Mouse (Mus musculus): ENCODE data around the gene Copb1. TPM values are rescaled to one million over a fixed set of nuclear protein-coding genes. Genes with fewer than 3 reads are reported as not detected.

Gene Copb1
- polyA plus RNA-seq, 1 experiment from 2014 or later = 93.2 TPM

GRCm38 (mm10) chr7:114194224-114194623 is 60.3 kb downstream of the Copb1 start:
- WGBS (ENCODE audit: insufficient replicate concordance) = 71% methylated on average over 4 of the region's 4 CpGs
- no peak overlapping the region for H3K4me3 ChIP-seq (ENCODE audit: low read depth, low read length)
- no peaks in the 10 kb centered on the region for H3K27me3 ChIP-seq (ENCODE audit: control insufficient read depth, insufficient read depth, low read length)
- no peak for ATAC-seq (replicated peaks; ENCODE audit: insufficient number of reproducible peaks, low FRiP score, low TSS enrichment)
- H3K9me3 ChIP-seq (replicated peaks; ENCODE audit: control insufficient read depth, low read length) = no peaks in the 10 kb centered on the region
- H3K36me3 ChIP-seq (ENCODE audit: control insufficient read depth, insufficient read depth, low read length) = no peaks in the 10 kb centered on the region
- no peak overlapping the region for H3K4me2 ChIP-seq
- H3K4me1 ChIP-seq (ENCODE audit: control insufficient read depth, insufficient read depth, low read length) = no peaks in the 10 kb centered on the region
- no peak overlapping the region for H3K9ac ChIP-seq (ENCODE audit: low read depth, low read length)
- H3K27ac ChIP-seq (ENCODE audit: low read depth, low read length) = no peak overlapping the region

- WGBS (ENCODE audit: insufficient replicate concordance) = 88% methylated on average over 6 of the region's 6 CpGs
- ATAC-seq (replicated peaks; ENCODE audit: insufficient number of reproducible peaks, low FRiP score, low TSS enrichment) = no peak
- Histone ChIP-seq H3K4me2 (no peak overlapping the region), H3K27ac (ENCODE audit: low read depth, low read length) (no peak overlapping the region), H3K4me3 (ENCODE audit: low read depth, low read length) (no peak overlapping the region), H3K4me1 (ENCODE audit: control insufficient read depth, insufficient read depth, low read length) (no peaks in the 10 kb centered on the region), H3K27me3 (ENCODE audit: control insufficient read depth, insufficient read depth, low read length) (no peaks in the 10 kb centered on the region), H3K9ac (ENCODE audit: low read depth, low read length) (no peak overlapping the region), H3K9me3 (replicated peaks; ENCODE audit: control insufficient read depth, low read length) (no peaks in the 10 kb centered on the region), H3K36me3 (ENCODE audit: control insufficient read depth, insufficient read depth, low read length) (no peaks in the 10 kb centered on the region)
Observed at GRCm38 (mm10) chr7:114193284-114194067, 61.0 kb downstream of the Copb1 start.

DNA sequence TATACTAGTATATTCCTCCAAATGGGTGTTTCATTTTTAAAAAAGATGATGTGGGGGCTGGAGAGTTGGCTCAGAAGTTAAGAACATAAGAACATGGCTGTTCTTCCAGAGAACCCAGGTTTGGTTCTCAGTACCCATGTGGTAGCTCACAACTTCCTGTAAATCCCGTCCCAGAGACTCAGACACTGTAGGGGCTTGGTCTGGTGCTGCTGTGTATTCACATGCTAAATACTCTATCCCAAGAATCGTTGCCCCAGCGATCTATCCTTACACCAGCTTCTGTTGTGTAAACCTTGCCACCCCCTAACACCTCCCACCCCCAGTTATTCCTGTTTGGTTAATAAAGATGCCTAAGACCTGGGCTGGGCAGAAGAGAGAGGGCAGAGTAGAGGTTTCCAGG is 61.9 kb downstream of the Copb1 start:
- Histone ChIP-seq H3K4me1 (ENCODE audit: control insufficient read depth, insufficient read depth, low read length) (no peaks in the 10 kb centered on the region), H3K36me3 (ENCODE audit: control insufficient read depth, insufficient read depth, low read length) (no peaks in the 10 kb centered on the region), H3K9ac (ENCODE audit: low read depth, low read length) (no peak overlapping the region), H3K4me3 (ENCODE audit: low read depth, low read length) (no peak overlapping the region), H3K27ac (ENCODE audit: low read depth, low read length) (no peak overlapping the region), H3K9me3 (replicated peaks; ENCODE audit: control insufficient read depth, low read length) (no peaks in the 10 kb centered on the region), H3K27me3 (ENCODE audit: control insufficient read depth, insufficient read depth, low read length) (no peaks in the 10 kb centered on the region), H3K4me2 (no peak overlapping the region)
- ATAC-seq (replicated peaks; ENCODE audit: insufficient number of reproducible peaks, low FRiP score, low TSS enrichment) = no peak
- WGBS (ENCODE audit: insufficient replicate concordance) = 53% methylated on average over 3 of the region's 3 CpGs

- Histone ChIP-seq H3K4me2 (no peak overlapping the region), H3K4me3 (ENCODE audit: low read depth, low read length) (no peak overlapping the region), H3K27ac (ENCODE audit: low read depth, low read length) (no peak overlapping the region), H3K27me3 (ENCODE audit: control insufficient read depth, insufficient read depth, low read length) (no peaks in the 10 kb centered on the region), H3K9me3 (replicated peaks; ENCODE audit: control insufficient read depth, low read length) (no peaks in the 10 kb centered on the region; the same call in 1 of the 2 replicates), H3K36me3 (ENCODE audit: control insufficient read depth, insufficient read depth, low read length) (no peaks in the 10 kb centered on the region; the same call in 1 of the 2 replicates), H3K9ac (ENCODE audit: low read depth, low read length) (no peak overlapping the region), H3K4me1 (ENCODE audit: control insufficient read depth, insufficient read depth, low read length) (peaks cover 19% of the 10 kb centered on the region)
- no peak for ATAC-seq (replicated peaks; ENCODE audit: insufficient number of reproducible peaks, low FRiP score, low TSS enrichment)
- 66% methylated on average over 6 of the region's 6 CpGs for WGBS (ENCODE audit: insufficient replicate concordance)
Observed at GRCm38 (mm10) chr7:114183416-114183815, 71.1 kb downstream of the Copb1 start.

DNA sequence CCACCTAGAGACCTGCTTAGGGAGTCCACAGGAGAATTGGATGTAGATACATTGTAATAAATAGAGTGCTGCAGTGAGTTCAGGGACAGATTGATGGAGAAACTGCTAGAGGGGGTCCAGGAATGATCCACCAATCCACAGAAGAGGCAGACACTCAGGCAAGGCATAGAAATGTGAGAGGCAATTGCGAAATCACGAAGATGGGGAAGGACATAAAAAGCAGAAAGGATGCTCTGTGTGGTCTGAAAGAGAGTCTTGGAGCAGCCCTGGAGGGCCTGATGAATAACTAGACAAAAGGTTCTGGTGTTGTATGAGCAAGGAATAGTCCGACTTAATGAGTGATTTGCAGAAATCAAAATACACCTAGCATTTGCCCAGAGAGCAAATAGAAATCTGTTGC is 71.8 kb downstream of the Copb1 start:
- no peaks in the 10 kb centered on the region for H3K27me3 ChIP-seq (ENCODE audit: control insufficient read depth, insufficient read depth, low read length)
- H3K9me3 ChIP-seq (replicated peaks; ENCODE audit: control insufficient read depth, low read length) = no peaks in the 10 kb centered on the region; the same call in 1 of the 2 replicates
- H3K27ac ChIP-seq (ENCODE audit: low read depth, low read length) = no peak overlapping the region
- H3K36me3 ChIP-seq (ENCODE audit: control insufficient read depth, insufficient read depth, low read length) = no peaks in the 10 kb centered on the region; the same call in 1 of the 2 replicates
- 79% methylated on average over 3 of the region's 3 CpGs for whole genome bisulfite sequencing (ENCODE audit: insufficient replicate concordance)
- no peak overlapping the region for H3K4me2 ChIP-seq
- H3K9ac ChIP-seq (ENCODE audit: low read depth, low read length) = no peak overlapping the region
- ATAC-seq (replicated peaks; ENCODE audit: insufficient number of reproducible peaks, low FRiP score, low TSS enrichment) = no peak
- H3K4me1 ChIP-seq (ENCODE audit: control insufficient read depth, insufficient read depth, low read length) = peaks cover 19% of the 10 kb centered on the region
- no peak overlapping the region for H3K4me3 ChIP-seq (ENCODE audit: low read depth, low read length)

DNA sequence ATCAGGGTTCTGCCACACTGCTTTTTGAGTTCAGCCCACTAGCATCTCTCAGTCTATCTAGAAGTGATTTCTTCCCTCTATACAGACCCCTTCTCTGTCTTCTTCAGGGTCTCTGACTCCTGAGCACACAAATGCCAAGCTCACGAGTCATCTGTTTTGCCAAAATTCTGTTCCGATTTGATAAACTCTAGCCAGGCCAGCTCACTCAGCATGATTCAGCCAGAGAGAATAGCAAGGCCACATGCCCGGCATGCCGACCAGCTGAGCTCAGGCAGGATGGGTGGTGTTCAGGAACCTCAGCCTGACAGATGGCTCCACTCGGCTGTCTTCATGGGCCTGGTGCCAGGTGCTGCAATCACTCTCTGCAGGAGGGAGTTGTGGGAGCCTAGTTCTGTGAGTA is 73.1 kb downstream of the Copb1 start:
- Histone ChIP-seq H3K27ac (ENCODE audit: low read depth, low read length) (peak overlapping the region; percentile 25), H3K9me3 (replicated peaks; ENCODE audit: control insufficient read depth, low read length) (no peaks in the 10 kb centered on the region), H3K4me1 (ENCODE audit: control insufficient read depth, insufficient read depth, low read length) (peaks cover 21% of the 10 kb centered on the region), H3K9ac (ENCODE audit: low read depth, low read length) (no peak overlapping the region), H3K4me2 (peak overlapping the region; percentile 3; the same call in 1 of the 2 replicates), H3K27me3 (ENCODE audit: control insufficient read depth, insufficient read depth, low read length) (no peaks in the 10 kb centered on the region), H3K4me3 (ENCODE audit: low read depth, low read length) (no peak overlapping the region), H3K36me3 (ENCODE audit: control insufficient read depth, insufficient read depth, low read length) (no peaks in the 10 kb centered on the region; the same call in 1 of the 2 replicates)
- 5% methylated on average over 5 of the region's 5 CpGs for WGBS (ENCODE audit: insufficient replicate concordance)
- peak; percentile 77 for ATAC-seq (replicated peaks; ENCODE audit: insufficient number of reproducible peaks, low FRiP score, low TSS enrichment)

DNA sequence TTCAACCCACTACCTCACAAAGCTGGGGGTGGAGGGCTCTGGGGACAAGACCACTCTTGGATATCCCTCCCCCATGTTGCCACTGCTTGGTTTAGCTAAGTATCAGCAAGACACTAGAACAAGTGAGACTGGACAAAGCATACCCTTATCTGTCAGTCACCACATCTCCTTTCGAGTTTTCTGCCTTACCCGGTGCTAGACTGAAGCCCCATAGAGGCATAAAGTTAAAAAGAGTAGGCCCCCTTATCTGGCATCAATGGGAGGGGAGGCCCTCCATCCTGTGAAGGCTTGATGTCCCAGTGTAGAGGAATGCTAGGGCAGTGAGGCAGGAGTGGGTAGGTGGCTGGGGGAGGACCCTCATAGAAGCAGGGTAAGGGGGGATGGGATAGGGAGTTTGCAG is 77.9 kb downstream of the Copb1 start:
- no peaks in the 10 kb centered on the region for H3K9me3 ChIP-seq (replicated peaks; ENCODE audit: control insufficient read depth, low read length)
- peaks cover 19% of the 10 kb centered on the region for H3K4me1 ChIP-seq (ENCODE audit: control insufficient read depth, insufficient read depth, low read length)
- H3K27ac ChIP-seq (ENCODE audit: low read depth, low read length) = no peak overlapping the region
- H3K4me2 ChIP-seq = no peak overlapping the region
- no peaks in the 10 kb centered on the region for H3K27me3 ChIP-seq (ENCODE audit: control insufficient read depth, insufficient read depth, low read length)
- H3K9ac ChIP-seq (ENCODE audit: low read depth, low read length) = no peak overlapping the region
- H3K4me3 ChIP-seq (ENCODE audit: low read depth, low read length) = no peak overlapping the region
- no peak for ATAC-seq (replicated peaks; ENCODE audit: insufficient number of reproducible peaks, low FRiP score, low TSS enrichment)
- 17% methylated on average over 2 of the region's 2 CpGs for WGBS (ENCODE audit: insufficient replicate concordance)
- H3K36me3 ChIP-seq (ENCODE audit: control insufficient read depth, insufficient read depth, low read length) = no peaks in the 10 kb centered on the region

- no peaks in the 10 kb centered on the region for H3K36me3 ChIP-seq (ENCODE audit: control insufficient read depth, insufficient read depth, low read length)
- peak overlapping the region; percentile 43; the same call in 1 of the 2 replicates for H3K9ac ChIP-seq (ENCODE audit: low read depth, low read length)
- no peaks in the 10 kb centered on the region for H3K27me3 ChIP-seq (ENCODE audit: control insufficient read depth, insufficient read depth, low read length)
- peak overlapping the region; percentile 86 for H3K27ac ChIP-seq (ENCODE audit: low read depth, low read length)
- ATAC-seq (replicated peaks; ENCODE audit: insufficient number of reproducible peaks, low FRiP score, low TSS enrichment) = peak; percentile 52; the same call in 1 of the 2 replicates
- no peak overlapping the region for H3K4me3 ChIP-seq (ENCODE audit: low read depth, low read length)
- H3K9me3 ChIP-seq (replicated peaks; ENCODE audit: control insufficient read depth, low read length) = no peaks in the 10 kb centered on the region
- WGBS (ENCODE audit: insufficient replicate concordance) = 18% methylated on average over 8 of the region's 8 CpGs
- 0 out of 2 replicates have a peak overlapping the region, but pooled peaks have one; percentile 16 for H3K4me2 ChIP-seq
- peaks cover 25% of the 10 kb centered on the region for H3K4me1 ChIP-seq (ENCODE audit: control insufficient read depth, insufficient read depth, low read length)
Observed at GRCm38 (mm10) chr7:114171354-114172097, 83.0 kb downstream of the Copb1 start.

Data from heart, embryonic 11.5 days (tissue).